Mouse (Mus musculus) intestine, postnatal 0 days (tissue): ENCODE data around the gene Gin1. TPM values are rescaled to one million over a fixed set of nuclear protein-coding genes. Genes with fewer than 3 reads are reported as not detected.

Experiments
- ATAC-seq: fragments of 200-750 bp; cut with Nextera tagmentation; 2 replicates; pipeline ENCODE4 v1.8.0; 2017; ENCODE audit warnings: mild to moderate bottlenecking, moderate TSS enrichment, moderate library complexity
- H3K27ac ChIP-seq: fragments of 300-500 bp; sonication (generic); 2 replicates; pipeline ENCODE4 v1.5.1; 2014; ENCODE audit warnings: mild to moderate bottlenecking, low read depth, low read length, moderate library complexity
- H3K27me3 ChIP-seq: fragments of 300-500 bp; sonication (generic); replicated peaks from 2 replicates; pipeline ENCODE4 v1.6.1; 2014; ENCODE audit warnings: low read length, mixed read lengths; ENCODE audit not compliant: control insufficient read depth, insufficient read depth
- H3K36me3 ChIP-seq: fragments of 300-500 bp; sonication (generic); 2 replicates; pipeline ENCODE4 v1.6.1; 2014; ENCODE audit warnings: mild to moderate bottlenecking, moderate library complexity; ENCODE audit not compliant: control insufficient read depth, insufficient read depth
- H3K4me1 ChIP-seq: fragments of 300-500 bp; sonication (generic); replicated peaks from 2 replicates; pipeline ENCODE4 v1.6.1; 2014; ENCODE audit warnings: antibody characterized with exemption, low read length, mixed read lengths; ENCODE audit not compliant: control insufficient read depth, insufficient read depth
- H3K4me2 ChIP-seq: fragments of 300-500 bp; sonication (generic); replicated peaks from 2 replicates; pipeline ENCODE4 v1.6.1; 2014; ENCODE audit warnings: low read depth, mild to moderate bottlenecking, moderate library complexity
- H3K4me3 ChIP-seq: fragments of 300-500 bp; sonication (generic); 2 replicates; pipeline ENCODE4 v1.5.1; 2014; ENCODE audit warnings: low read depth, low read length
- H3K9ac ChIP-seq: fragments of 300-500 bp; sonication (generic); 2 replicates; pipeline ENCODE4 v1.6.1; 2014; ENCODE audit warnings: mild to moderate bottlenecking, low read depth, low read length
- H3K9me3 ChIP-seq: fragments of 300-500 bp; sonication (generic); 2 replicates; pipeline ENCODE4 v1.6.1; 2016; ENCODE audit warnings: mixed run types; ENCODE audit not compliant: control insufficient read depth
- CTCF ChIP-seq: sonication (generic); IDR thresholded peaks from 2 replicates; pipeline ENCODE4 v1.5.1; 2016; ENCODE audit warnings: low read depth, mild to moderate bottlenecking, control low read depth, antibody characterized with exemption, moderate library complexity
- WGBS: fragments of 180-500 bp; shearing (Covaris S2); extraction: QIAGEN DNeasy Blood & Tissue Kit; methylation state at CpG from one replicate; pipeline ENCODE4 v1.1.7; 2014; 5-methylcytosine and 5-hydroxymethylcytosine counted together
- polyA plus RNA-seq: library from polyadenylated mRNA; unstranded; fragments of >200 nt; fragmentation: Nextera tagmentation; extraction: Ambion mirVana; gene quantifications from 2 replicates; pipeline ENCODE4 v1.2.1, GENCODE M21; 2015

The Gin1 gene
- polyA plus RNA-seq = 12.4 and 14.5 TPM in 2 replicates

DNA sequence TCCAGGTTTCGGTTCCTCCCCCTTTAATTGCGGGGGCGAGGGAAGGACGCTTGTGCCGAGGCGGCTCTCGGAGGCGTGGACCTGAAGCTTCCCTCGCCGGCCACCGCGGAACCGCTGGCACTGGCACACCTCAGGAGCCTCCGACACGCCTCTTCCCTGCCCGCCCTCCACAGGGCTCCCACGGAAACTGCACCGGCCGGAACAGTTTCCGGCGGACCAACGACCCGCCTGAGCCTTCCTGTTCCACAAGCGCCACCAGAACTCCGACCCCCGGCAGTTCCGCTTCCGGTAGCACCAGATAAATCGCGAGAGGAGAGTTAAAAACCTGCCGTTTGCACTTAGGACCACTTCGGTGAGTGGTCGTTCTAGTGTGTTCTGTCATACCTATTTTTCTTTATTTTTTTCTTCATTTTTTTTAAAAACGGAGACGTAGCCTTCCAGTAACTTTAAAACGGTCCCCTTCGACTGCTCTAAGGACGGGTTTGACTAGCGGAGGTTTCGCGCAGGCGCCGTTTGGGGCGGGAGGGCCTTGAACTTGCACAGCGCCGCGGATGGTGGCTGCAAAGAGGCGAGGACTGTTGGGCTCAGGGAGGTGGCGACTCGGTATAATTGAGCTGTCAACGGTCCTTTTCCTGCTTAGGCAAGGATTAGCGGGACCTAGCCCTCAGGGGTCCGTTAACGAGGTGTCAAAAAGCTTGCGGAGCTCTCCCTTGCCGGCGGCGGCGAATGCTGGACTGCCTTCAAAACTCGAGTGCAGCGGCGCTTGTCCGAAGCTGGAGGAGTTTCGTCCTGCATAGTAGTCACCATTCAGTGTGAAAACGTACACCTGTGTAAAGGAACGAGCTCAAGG is at the start of gene Gin1, which contains the start of gene Ppip5k2:
Gin1 (plus strand) TSS at position 269 of the 850 bp plus-strand sequence.
Ppip5k2 (minus strand) TSS at position 508 of the 850 bp plus-strand sequence.
- peak; percentile 97 for ATAC-seq
- peak; percentile 64 for TF ChIP-seq CTCF
- under 1% methylated on average over 64 of the region's 66 CpGs for WGBS
- Histone ChIP-seq H3K9me3 (no peaks in the 10 kb centered on the region), H3K4me1 (0 out of 2 replicates have a peak, but pooled peaks cover 5% of the 10 kb centered on the region), H3K4me2 (peak within 1 kb of the TSS; percentile 83), H3K9ac (peak within 1 kb of the TSS; percentile 85), H3K27me3 (no peaks in the 10 kb centered on the region), H3K36me3 (no peaks in the 10 kb centered on the region), H3K27ac (peak within 1 kb of the TSS; percentile 85), H3K4me3 (peak within 1 kb of the TSS; percentile 80)

GRCm38 (mm10) chr1:97726730-97727129 is 43.2 kb upstream of the Gin1 start:
- H3K36me3 ChIP-seq = peaks cover 26% of the 10 kb centered on the region
- H3K27ac ChIP-seq = no peak overlapping the region
- H3K27me3 ChIP-seq = no peaks in the 10 kb centered on the region
- H3K9me3 ChIP-seq = no peaks in the 10 kb centered on the region
- 72% methylated on average over 2 of the region's 2 CpGs for WGBS
- peak; percentile 63 for TF ChIP-seq CTCF
- H3K9ac ChIP-seq = no peak overlapping the region
- H3K4me3 ChIP-seq = no peak overlapping the region
- no peaks in the 10 kb centered on the region for H3K4me1 ChIP-seq
- no peak for ATAC-seq
- H3K4me2 ChIP-seq = no peak overlapping the region

DNA sequence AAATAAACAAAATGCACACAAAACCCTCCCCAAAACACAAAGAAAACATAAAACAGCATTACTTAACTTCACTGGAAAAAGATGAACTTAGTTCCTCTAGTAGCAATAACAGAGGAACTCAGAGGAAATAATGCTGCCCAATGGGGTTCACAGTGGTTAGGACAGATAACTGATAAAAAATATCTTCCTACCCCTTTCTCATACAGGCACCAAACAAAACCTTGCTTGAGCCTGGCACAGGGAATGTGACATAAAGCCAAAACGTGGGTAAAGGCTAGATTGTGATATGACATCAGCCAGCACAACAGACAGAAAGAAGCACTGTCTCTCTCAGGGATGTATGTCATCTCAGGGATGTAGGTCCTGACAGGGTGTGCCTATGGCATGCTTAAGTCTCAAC is 40.6 kb upstream of the Gin1 start:
- H3K27ac ChIP-seq = no peak overlapping the region

DNA sequence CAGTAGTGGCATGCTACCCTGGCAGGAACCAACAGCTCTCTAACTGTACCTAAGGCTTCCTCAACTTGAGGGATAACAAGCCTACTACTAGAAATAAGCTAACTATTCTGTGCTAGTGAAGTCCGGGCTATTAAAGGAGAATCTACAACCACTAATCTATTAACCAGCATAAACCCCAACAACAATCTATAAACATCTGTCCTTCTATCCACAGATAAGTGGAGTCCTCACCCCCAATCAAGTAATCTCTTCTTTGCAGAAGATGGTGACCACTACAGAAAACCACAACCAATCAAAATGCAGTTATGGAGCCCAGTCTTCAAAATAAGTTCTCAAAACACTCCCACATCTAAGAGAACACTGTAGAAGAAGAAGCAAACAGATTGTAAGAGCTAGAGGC is 26.9 kb upstream of the Gin1 start:
- Histone ChIP-seq H3K4me3 (no peak overlapping the region), H3K4me1 (no peaks in the 10 kb centered on the region), H3K4me2 (no peak overlapping the region), H3K9ac (no peak overlapping the region), H3K36me3 (peaks cover 65% of the 10 kb centered on the region), H3K9me3 (no peaks in the 10 kb centered on the region), H3K27me3 (no peaks in the 10 kb centered on the region), H3K27ac (no peak overlapping the region)
- no peak for ATAC-seq
- no peak for TF ChIP-seq CTCF
- WGBS = 94% methylated on average over 1 of the region's 1 CpGs

More for the DNA sequence above, 40.6 kb upstream of the Gin1 start:
- Histone ChIP-seq H3K4me3 (no peak overlapping the region), H3K36me3 (peaks cover 30% of the 10 kb centered on the region), H3K4me2 (no peak overlapping the region), H3K4me1 (no peaks in the 10 kb centered on the region), H3K9ac (no peak overlapping the region), H3K27me3 (no peaks in the 10 kb centered on the region), H3K9me3 (no peaks in the 10 kb centered on the region)
- ATAC-seq = no peak
- WGBS = 57% methylated on average over 1 of the region's 1 CpGs
- TF ChIP-seq CTCF = no peak

DNA sequence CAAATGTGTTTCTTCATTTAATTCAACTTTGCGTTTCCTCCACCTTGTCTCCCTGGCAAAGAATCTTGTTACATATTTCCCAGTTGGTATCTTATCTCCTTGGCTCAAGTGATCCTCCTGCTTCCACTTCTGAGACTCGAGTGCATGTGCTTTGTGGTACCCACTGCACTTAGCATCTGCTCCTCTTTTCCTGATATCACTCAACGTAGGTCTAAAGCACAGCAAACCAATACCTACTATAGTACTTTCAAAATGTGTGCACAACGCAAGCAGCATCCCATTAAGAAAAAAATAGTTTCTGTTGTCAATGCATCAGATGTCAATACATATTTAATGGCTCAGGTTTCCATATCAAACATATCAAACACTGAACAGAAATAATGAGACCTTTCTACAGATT is 24.3 kb upstream of the Gin1 start:
- 84% methylated on average over 4 of the region's 4 CpGs for WGBS
- no peak overlapping the region for H3K9ac ChIP-seq
- H3K27ac ChIP-seq = no peak overlapping the region
- ATAC-seq = no peak
- no peak for TF ChIP-seq CTCF
- no peaks in the 10 kb centered on the region for H3K9me3 ChIP-seq
- no peak overlapping the region for H3K4me2 ChIP-seq
- H3K4me1 ChIP-seq = no peaks in the 10 kb centered on the region
- H3K27me3 ChIP-seq = no peaks in the 10 kb centered on the region
- H3K4me3 ChIP-seq = no peak overlapping the region
- peaks cover 55% of the 10 kb centered on the region for H3K36me3 ChIP-seq

DNA sequence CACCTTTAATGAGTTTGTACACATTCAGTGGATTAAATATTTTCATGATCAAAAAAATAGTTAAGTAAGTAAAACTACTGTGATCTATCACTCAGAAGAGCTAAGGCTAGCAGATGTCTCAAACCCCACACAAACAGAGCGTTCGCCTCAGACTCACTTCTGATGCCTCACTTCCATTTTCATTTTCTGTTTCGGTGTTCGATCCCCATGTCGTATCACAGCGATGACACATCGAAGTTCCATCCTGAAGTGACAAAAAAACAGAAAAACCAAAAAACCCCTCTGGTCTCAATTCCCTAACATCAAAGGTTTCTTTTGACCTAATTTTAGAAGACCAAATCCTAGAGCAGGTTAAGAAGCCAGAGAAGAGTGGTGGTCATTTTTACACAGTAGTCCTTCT is 23.7 kb upstream of the Gin1 start:
- peaks cover 50% of the 10 kb centered on the region for H3K36me3 ChIP-seq
- H3K4me2 ChIP-seq = no peak overlapping the region
- no peak overlapping the region for H3K27ac ChIP-seq
- H3K4me1 ChIP-seq = no peaks in the 10 kb centered on the region
- H3K9ac ChIP-seq = no peak overlapping the region
- no peaks in the 10 kb centered on the region for H3K9me3 ChIP-seq
- no peaks in the 10 kb centered on the region for H3K27me3 ChIP-seq
- 94% methylated on average over 7 of the region's 7 CpGs for WGBS
- no peak overlapping the region for H3K4me3 ChIP-seq
- no peak for TF ChIP-seq CTCF
- ATAC-seq = no peak
